Mouse (Mus musculus): Measurements from ENCODE around the gene Ces1d.
A peak's percentile ranks its signal among the peaks of the same experiment; 100 is the strongest.
"Not testable (repeated sequence)": the region's sequence is repeated elsewhere in the genome, so short reads cannot be mapped to it uniquely, and the experiment has no call there.

The Ces1d gene

GRCm38 (mm10) chr8:93197685-93198525 lies at the start of gene Ces1d:
Ces1d (minus strand) TSS chr8:93197838.
- peak; percentile 90 to 96 for DNase-seq

- no peak for DNase-seq
Observed at GRCm38 (mm10) chr8:93246057-93246456, 48.4 kb upstream of the Ces1d start.

- no peak for DNase-seq
Observed at GRCm38 (mm10) chr8:93239884-93240283, 42.2 kb upstream of the Ces1d start.

- peak in 1 of 2 experiments; percentile 35 for DNase-seq
Observed at GRCm38 (mm10) chr8:93235681-93236080, 38.0 kb upstream of the Ces1d start.

- peak; percentile 57 to 69 for DNase-seq
Observed at GRCm38 (mm10) chr8:93234706-93235105, 37.1 kb upstream of the Ces1d start.

- peak in 1 of 2 experiments; percentile 28 for DNase-seq
Observed at GRCm38 (mm10) chr8:93234068-93234467, 36.4 kb upstream of the Ces1d start.

- DNase-seq = peak; percentile 53 to 72
Observed at GRCm38 (mm10) chr8:93229446-93229845, 31.8 kb upstream of the Ces1d start, which contains the start of gene Ces1e. Ces1e (minus strand) TSS chr8:93229619.

- DNase-seq = peak; percentile 69 to 70
Observed at GRCm38 (mm10) chr8:93228673-93229370, 31.2 kb upstream of the Ces1d start.

GRCm38 (mm10) chr8:93226471-93226870 lies 28.8 kb upstream of the Ces1d start:
- DNase-seq = not testable (repeated sequence)

GRCm38 (mm10) chr8:93221896-93222295 lies 24.3 kb upstream of the Ces1d start:
- DNase-seq = peak; percentile 43 to 44

- DNase-seq = peak in 1 of 2 experiments; percentile 17
Observed at GRCm38 (mm10) chr8:93217867-93218266, 20.2 kb upstream of the Ces1d start.

GRCm38 (mm10) chr8:93217375-93217774 lies 19.7 kb upstream of the Ces1d start:
- no peak for DNase-seq

GRCm38 (mm10) chr8:93211091-93211490 lies 13.5 kb upstream of the Ces1d start:
- no peak for DNase-seq

- DNase-seq = peak; percentile 67 to 68
Observed at GRCm38 (mm10) chr8:93199146-93199545, 1.5 kb upstream of the Ces1d start.

- no peak for DNase-seq
Observed at GRCm38 (mm10) chr8:93196436-93196835, 1.2 kb downstream of the Ces1d start.

GRCm38 (mm10) chr8:93180581-93181129 lies 17.0 kb downstream of the Ces1d start:
- DNase-seq = no peak

GRCm38 (mm10) chr8:93176593-93176992 lies 21.0 kb downstream of the Ces1d start:
- no peak for DNase-seq

- no peak for DNase-seq
Observed at GRCm38 (mm10) chr8:93174554-93174953, 23.1 kb downstream of the Ces1d start.

- DNase-seq = no peak
Observed at GRCm38 (mm10) chr8:93171846-93172590, 25.6 kb downstream of the Ces1d start.

GRCm38 (mm10) chr8:93163363-93163762 lies 34.3 kb downstream of the Ces1d start:
- DNase-seq = no peak

GRCm38 (mm10) chr8:93151401-93151800 lies 46.2 kb downstream of the Ces1d start:
- no peak for DNase-seq

GRCm38 (mm10) chr8:93147331-93147730 lies 50.3 kb downstream of the Ces1d start:
- no peak for DNase-seq

- peak; percentile 43 to 69 for DNase-seq
Observed at GRCm38 (mm10) chr8:93140696-93141095, 56.9 kb downstream of the Ces1d start.

Measured in kidney, adult 8-10 months (tissue).